Mouse (Mus musculus): ENCODE measurements around the gene Masp1.

GRCm38 (mm10) chr16:23521092-23521491 is 477 bp upstream of the Masp1 start:
- TF ChIP-seq USF1 (IDR thresholded peaks at IDR 0.05; ENCODE audit: low read depth): no peak
- TF ChIP-seq CTCF (IDR thresholded peaks at IDR 0.05; ENCODE audit: control insufficient read depth, insufficient read depth, insufficient read length): no peak
- no peak for TF ChIP-seq MYOD1 (IDR thresholded peaks at IDR 0.05; ENCODE audit: control insufficient read depth, insufficient read length, low read depth)
- TF ChIP-seq MAX (IDR thresholded peaks at IDR 0.05): no peak
- no peak for TF ChIP-seq CEBPB (IDR thresholded peaks at IDR 0.05; ENCODE audit: low read depth)

Data from C2C12 (cell line).